Mouse (Mus musculus): ENCODE data around the gene Arhgef11. TPM values are rescaled to one million over a fixed set of nuclear protein-coding genes. Genes with fewer than 3 reads are reported as not detected.

Gene Arhgef11
- polyA plus RNA-seq (2014; fragmentation: Illumina TruSeq; extraction: RNeasy Lipid Tissue Mini Kit (QIAGEN cat#74804); ENCODE audit: low read depth, low replicate concordance): 26.7 TPM

GRCm38 (mm10) chr3:87616957-87617810 is at the start of gene Arhgef11:
TSS of gene Arhgef11 (plus strand) at chr3:87617559.

GRCm38 (mm10) chr3:87748431-87748830 is 131.1 kb downstream of the Arhgef11 start, which contains the start of gene Lrrc71:
TSS of gene Lrrc71 (minus strand) at chr3:87748625.

Other genes with a start within 250 kb of the Arhgef11 start
- gene Fcrl1, start 241.2 kb upstream of the Arhgef11 start, polyA plus RNA-seq (2014; fragmentation: Illumina TruSeq; extraction: RNeasy Lipid Tissue Mini Kit (QIAGEN cat#74804); ENCODE audit: low read depth, low replicate concordance): not detected
- gene Fcrl5, start 181.8 kb upstream of the Arhgef11 start, polyA plus RNA-seq (2014; fragmentation: Illumina TruSeq; extraction: RNeasy Lipid Tissue Mini Kit (QIAGEN cat#74804); ENCODE audit: low read depth, low replicate concordance): not detected
- gene Etv3, start 92.2 kb upstream of the Arhgef11 start, polyA plus RNA-seq (2014; fragmentation: Illumina TruSeq; extraction: RNeasy Lipid Tissue Mini Kit (QIAGEN cat#74804); ENCODE audit: low read depth, low replicate concordance): 15.3 TPM
- not detected for gene Lrrc71, start 131.1 kb downstream of the Arhgef11 start, polyA plus RNA-seq (2014; fragmentation: Illumina TruSeq; extraction: RNeasy Lipid Tissue Mini Kit (QIAGEN cat#74804); ENCODE audit: low read depth, low replicate concordance)
- gene Ntrk1, start 177.6 kb downstream of the Arhgef11 start, polyA plus RNA-seq (2014; fragmentation: Illumina TruSeq; extraction: RNeasy Lipid Tissue Mini Kit (QIAGEN cat#74804); ENCODE audit: low read depth, low replicate concordance): not detected
- not detected for gene Insrr, start 179.4 kb downstream of the Arhgef11 start, polyA plus RNA-seq (2014; fragmentation: Illumina TruSeq; extraction: RNeasy Lipid Tissue Mini Kit (QIAGEN cat#74804); ENCODE audit: low read depth, low replicate concordance)
- 1.3 TPM for gene Pear1, start 206.7 kb downstream of the Arhgef11 start, polyA plus RNA-seq (2014; fragmentation: Illumina TruSeq; extraction: RNeasy Lipid Tissue Mini Kit (QIAGEN cat#74804); ENCODE audit: low read depth, low replicate concordance)
- not detected for gene Sh2d2a, start 229.2 kb downstream of the Arhgef11 start, polyA plus RNA-seq (2014; fragmentation: Illumina TruSeq; extraction: RNeasy Lipid Tissue Mini Kit (QIAGEN cat#74804); ENCODE audit: low read depth, low replicate concordance)

Measured in adrenal gland, adult 10 weeks (tissue).